Mouse (Mus musculus): ENCODE data around the gene Urb2.

DNA sequence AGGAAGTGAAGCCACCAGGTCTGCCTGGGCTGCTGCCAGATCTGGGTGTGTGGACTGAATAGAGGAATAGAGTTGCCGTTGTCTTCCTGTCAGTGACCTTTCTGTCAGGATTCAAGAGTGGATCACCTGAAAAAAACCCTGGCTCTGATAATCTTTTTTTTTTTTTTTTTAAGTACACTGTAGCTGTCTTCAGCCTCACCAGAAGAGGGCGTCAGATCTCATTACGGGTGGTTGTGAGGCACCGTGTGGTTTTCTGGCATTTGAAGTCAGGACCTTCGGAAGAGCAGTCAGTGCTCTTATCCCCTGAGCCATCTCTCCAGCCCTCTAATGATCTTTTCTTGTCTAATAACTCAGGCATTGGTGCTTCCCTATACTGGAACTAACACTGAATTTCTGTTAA is 12.1 kb downstream of the Urb2 start:
- TF ChIP-seq CTCF (IDR thresholded peaks at IDR 0.05; ENCODE audit: low read depth, low read length) (no peak), GATA1 (IDR thresholded peaks at IDR 0.05; ENCODE audit: borderline replicate concordance, low read length) (no peak), TAL1 (conservative IDR thresholded peaks at IDR 0.05; ENCODE audit: low read depth, low read length) (no peak), GATA2 (IDR thresholded peaks at IDR 0.05; ENCODE audit: borderline replicate concordance, low read depth, low read length) (no peak), POLR2AphosphoS5 (IDR thresholded peaks at IDR 0.05; ENCODE audit: insufficient replicate concordance, low read depth, low read length) (no peak)

Data from G1E (cell line).